Mouse (Mus musculus) heart, postnatal 4 days (tissue): ENCODE results near the gene Robo2. TPM values are rescaled to one million over a fixed set of nuclear protein-coding genes. Genes with fewer than 3 reads are reported as not detected.
A peak's percentile ranks its signal among the peaks of the same experiment; 100 is the strongest.
"Not testable (repeated sequence)": the region's sequence is repeated elsewhere in the genome, so short reads cannot be mapped to it uniquely, and the experiment has no call there.

Experiments used
- DNase-seq: peaks from one replicate; pipeline ENCODE4 v3.0.0; 2021
- total RNA-seq, 2 experiments: library from RNA; stranded (reverse); gene quantifications; 2 replicates each; pipeline ENCODE4 v1.2.3; 2021

The Robo2 gene
- total RNA-seq, 2 experiments from 2014 or later = 4.1 to 4.7 TPM

DNA sequence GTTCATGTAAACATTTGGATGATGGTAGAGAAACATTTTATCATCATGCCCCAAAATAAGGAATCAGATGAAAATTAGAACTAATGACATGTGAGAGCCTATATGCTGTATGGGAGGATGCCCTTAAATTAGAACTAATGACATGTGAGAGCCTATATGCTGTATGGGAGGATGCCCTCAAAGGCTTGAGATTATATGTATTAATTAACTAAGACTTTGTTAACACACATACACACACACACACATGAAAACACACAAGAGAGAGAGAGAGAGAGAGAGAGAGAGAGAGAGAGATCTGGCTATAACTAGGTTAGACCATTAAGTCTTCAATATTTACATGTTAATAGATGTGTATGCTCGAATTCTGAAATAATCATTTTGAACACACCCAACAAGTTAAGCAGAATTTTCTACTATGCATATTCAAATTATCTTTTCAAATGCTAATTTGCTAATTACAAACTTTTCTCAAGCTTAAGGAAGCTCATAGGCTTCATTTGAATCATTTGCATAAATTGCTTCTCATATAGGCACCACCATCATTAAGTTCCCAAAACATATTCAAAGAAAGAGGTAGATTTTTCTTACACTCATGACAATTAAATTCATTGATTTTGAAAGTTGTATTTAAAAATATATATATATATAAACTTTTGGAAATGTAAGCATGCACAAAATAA lies 211.5 kb downstream of the Robo2 start:
- no peak for DNase-seq

DNA sequence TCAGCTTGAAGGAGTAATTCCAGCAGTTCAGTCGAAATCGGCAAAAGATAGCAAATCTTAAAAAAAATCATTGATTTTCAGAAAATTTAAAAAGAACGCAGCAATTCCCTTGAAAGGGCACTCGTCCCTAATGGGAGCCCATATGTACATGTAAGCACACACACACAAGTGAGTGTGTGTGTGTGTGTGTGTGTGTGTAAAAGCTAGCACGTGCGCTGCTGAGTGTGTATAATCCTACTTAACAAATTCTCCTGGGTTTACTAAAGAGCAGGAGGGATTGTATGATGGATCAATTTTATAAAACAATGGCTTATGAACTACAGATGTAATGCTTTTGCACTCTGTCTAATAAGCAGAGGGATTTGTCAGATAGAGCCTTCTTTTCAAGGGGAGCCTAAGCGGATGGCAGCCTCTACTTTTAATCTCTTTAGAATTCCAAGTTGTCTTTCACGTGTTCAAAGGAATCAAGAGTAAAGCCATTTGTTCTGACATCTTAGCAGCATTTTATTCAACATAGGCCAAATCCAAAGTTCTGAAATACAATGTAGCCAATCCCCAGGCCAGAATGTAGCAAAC lies 218.6 kb downstream of the Robo2 start:
- no peak for DNase-seq

DNA sequence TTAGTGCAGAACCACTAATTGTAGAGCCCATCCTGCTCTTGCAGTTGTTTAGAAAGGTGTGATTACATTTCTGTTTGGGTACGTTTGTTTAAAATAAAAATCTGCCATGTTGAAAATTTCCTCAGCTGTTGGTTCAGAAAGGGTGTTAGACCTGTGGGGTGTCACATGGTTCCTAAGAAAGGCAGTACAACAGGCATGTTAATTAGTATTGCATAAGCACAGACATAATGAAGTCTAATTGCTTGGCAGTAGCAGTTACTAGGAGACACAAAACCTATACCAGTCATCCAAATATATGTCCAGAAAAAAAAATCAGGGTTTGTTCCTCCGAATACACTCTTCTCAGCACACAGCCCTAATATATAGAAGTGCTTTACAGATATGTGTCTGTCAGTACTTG lies 220.0 kb downstream of the Robo2 start:
- DNase-seq = no peak

DNA sequence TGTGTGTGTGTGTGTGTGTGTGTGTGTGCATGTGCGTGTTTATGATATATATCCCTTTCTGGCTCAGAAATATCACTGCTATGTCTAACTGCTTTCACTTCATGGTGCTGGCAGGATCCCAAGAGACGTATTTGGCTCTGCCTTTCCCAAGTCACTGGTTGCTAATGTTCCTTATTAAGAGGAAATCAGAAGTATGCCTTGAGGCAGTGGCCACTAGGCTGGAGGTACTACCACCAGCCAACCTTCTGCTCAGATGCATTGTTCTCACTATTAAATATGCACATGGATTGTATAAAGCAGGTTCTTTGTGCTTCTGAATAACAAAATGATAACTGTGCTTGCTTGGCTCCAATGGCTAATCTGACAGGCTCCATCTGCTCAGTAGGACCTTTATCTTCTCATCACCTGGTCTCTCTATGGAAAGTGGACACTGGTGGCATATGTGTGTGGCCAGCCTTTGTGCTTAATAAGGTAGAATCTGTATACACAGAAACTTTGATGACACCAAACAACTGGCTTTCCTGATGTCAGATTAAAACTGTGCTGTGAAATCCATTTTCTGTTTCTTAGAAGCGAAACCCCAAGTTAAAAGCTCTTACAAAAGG lies 229.0 kb downstream of the Robo2 start:
- peak; percentile 13 for DNase-seq

DNA sequence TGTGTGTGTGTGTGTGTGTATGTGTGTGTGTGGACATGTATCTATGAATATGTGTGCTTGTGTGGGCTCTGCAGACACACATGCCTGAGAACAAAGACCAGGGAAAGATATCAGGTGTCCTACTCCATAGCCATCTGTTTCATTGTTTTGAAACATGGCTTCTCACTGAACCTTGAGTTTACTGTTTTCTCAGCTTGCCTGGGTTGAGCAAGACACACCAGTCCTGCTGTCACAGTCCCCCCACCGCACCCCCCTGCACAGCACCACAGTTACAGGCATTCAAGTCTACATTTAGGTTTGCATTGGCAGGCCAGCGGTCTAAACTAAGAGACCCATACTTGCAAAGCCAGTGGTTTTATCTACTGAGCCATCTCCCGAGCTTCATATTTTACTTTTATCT lies 239.0 kb downstream of the Robo2 start:
- no peak for DNase-seq

DNA sequence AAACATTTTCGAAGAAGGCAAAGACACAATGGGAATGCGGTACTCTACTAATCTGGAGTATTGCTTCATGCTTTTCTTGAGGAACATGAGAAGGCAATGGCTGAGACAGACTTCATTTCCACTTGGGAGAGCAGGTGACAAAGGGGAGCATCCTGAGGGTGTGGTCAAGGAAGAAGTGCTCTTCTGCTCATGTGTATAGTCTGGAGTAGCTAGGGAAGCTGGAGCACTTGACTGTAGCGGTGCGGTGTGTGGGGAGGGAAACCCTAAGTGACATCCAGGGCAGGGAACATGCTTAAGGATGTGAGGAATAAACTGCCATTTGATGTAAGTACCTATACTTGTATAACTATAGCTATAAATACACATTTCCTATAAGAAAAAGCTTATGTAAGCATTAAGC lies 242.0 kb downstream of the Robo2 start:
- DNase-seq = no peak

DNA sequence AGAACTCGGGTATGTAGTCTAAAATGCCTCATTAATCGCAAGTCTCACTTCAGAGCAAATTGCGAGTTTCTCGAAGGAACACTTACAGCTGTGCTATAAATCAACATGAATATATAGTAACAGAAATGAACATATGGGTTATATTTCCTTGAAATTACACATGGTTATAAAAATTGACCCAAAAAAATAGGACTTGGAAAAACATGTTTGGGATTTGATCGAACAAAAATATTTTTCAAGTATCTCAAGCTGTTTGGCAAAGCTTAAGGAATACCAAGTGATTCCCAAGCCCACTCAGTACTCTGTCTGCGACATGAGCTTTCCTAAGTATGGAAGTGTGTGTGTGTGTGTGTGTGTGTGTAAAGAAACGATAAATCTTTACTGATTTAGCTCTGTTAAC lies 242.5 kb downstream of the Robo2 start:
- DNase-seq = no peak

DNA sequence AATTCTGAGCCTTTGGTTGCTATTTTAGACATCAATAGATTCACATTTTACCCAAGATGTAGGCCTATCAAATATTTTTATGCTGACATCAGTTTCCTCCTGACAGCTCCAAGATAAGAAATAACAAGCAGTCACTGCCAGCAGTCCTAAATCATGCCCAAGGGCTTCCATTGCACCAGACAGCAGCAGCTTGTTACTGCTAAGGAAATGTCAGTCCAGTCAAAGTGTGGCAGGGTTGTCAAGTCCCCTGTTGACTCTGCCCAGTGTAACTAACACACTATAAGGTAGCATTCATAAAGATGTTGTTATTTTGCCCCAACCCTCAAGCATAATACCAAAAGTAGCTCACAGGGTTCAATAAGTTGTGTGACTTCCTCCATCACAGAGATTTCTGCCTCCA lies 243.8 kb downstream of the Robo2 start:
- no peak for DNase-seq

DNA sequence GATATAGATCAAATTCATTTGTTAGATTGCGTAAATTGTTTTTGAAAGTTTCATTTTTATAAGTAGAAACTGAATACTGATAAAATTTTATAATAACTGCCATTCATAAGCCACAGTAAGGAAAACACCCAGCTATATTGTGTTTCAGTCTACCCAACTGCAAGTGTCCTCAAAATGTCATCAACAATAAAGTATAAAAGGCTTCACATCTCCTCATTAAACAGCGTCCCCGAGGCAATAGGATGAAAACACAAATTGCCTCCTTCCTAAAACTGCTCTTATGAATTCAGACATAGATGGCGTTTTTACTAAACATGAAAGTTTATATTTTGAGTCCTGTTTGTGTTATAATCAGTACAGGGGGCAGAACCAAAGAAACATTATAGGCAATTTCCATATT lies 249.6 kb downstream of the Robo2 start:
- no peak for DNase-seq

DNA sequence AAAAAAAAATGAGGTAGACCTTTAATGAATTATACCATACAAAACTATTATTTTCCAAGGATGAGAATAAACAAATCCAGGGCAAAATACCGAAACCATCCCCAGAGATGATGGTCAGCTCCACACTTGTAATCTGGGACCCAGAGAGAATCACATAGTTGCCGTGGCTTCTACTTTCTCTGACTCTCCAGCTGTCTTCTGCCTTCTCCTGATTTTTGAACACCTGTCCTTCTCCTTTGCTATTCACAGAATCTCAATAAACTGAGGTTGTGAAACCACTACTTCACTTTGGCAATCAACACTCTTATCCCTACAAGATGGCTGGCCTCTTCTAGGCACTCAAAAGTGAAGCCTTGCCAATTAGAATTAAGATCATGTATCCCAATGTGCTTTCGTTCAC lies 252.4 kb downstream of the Robo2 start:
- no peak for DNase-seq

DNA sequence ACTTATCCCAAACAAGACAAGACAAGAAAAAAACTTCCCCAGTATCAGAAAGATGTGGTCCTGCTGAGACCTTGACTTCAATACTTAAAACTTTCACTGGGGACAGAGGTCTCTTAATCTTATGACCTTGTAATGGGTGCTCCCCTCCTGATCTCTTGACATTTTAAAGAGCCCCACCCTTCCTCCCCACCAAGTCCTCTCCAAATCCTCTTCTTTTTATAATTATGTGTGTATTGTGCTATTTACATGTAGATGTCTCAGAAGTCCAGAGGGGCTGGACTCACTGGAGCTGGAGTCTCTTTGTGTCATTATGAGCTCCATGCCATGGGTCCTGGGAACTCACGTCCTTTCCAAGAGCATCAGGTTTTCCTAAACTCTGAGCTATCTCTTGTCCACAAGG lies 275.4 kb downstream of the Robo2 start:
- DNase-seq = no peak

DNA sequence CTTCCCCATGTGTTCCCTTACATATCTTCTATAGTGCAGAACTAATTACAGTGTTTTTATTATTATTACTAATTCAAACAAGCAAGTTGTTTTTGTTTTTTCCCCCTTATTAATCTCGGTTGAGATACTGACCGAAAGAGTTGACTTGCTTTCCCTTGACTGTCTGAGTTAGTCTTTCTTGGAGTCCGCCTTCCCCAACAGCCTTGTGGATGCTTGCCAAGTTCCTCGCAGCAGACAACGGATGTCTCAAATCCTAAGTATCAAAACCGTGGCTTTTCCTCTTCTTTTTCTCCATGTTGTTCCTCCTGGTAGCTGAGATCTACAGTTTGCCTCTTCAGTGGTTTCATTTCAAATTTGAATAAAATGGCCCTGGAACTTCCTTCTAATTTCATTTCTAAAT lies 278.8 kb downstream of the Robo2 start:
- DNase-seq = peak; percentile 42

DNA sequence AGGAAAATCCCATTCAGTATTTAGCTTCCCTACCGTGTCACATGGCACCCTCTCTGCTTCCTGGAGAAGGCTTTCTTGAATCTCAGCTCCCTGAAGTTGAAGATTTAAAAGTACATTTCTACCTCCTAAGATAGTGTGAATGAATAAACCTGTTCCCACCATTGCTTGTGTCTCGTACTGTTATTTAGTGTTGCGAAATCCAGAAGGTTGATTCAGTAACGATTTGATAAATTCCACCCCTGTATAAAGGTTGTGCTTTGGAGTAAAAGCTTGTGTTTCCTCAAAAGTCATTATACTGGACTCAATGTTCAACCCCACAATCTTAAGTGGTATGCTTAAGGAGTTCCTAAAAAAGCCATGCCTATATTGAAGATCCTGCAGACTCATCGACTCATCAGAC lies 280.3 kb downstream of the Robo2 start:
- DNase-seq = no peak

DNA sequence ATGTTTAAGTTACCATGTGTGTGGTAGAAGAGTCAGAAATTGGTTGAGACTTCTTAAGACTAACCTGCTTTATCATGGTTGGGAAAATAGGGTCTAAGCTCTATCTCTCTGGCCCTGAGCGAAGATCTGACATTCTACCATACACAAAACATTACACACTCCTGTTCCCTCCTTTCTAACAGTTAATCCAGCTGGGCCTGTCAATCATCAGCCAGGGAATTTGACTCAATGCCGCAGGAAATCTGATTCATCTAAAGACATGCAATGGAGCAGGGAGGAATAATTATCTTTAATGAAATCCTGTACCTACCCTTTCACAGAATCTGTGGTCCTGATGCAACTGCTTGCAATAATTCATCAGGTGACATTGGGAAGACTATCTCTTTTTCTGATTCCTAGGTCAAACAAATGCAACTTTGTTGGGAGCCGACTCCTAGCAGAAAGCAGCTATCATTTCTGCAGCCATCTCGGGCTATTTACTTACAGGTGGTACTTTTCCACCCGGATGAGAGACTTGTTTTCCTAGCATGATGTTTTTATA lies 283.1 kb downstream of the Robo2 start:
- no peak for DNase-seq

DNA sequence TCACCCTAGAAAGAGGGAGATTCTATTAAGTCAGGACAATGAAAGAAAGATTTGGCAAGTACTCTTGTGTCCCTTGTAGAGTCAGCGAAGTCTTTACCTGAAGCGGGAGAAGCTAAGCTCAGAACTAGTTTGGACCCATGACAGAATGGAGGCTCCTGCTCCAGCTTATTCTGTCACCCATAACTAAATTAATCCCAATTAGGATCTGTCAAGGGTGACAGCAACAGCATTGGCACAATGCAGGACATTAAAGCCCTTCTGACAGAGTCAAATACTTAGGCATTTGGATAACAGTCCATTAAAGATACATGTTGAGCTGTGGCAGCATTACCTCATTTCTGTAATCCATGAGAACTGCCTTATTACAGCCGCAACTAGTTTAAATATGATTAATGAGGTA lies 298.5 kb downstream of the Robo2 start:
- DNase-seq = no peak

DNA sequence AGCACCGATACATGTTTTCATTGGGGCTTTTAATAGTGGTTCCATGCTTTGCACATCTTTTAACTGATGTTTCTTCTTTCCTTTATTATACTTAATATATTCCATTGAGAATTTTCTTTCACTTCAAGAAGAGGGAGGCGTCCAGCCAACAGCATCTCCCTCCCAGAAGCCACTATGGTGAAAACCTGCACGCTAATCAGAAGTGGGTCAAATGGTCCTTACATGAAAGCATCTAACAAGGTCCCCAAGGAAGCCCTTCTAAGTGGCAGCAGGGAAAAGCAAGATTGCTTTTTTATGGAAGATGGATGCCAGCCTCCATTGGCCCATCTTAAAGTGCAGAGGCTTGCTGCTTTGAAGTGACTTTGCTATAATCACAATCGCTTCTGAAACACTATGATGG lies 300.5 kb downstream of the Robo2 start:
- no peak for DNase-seq

DNA sequence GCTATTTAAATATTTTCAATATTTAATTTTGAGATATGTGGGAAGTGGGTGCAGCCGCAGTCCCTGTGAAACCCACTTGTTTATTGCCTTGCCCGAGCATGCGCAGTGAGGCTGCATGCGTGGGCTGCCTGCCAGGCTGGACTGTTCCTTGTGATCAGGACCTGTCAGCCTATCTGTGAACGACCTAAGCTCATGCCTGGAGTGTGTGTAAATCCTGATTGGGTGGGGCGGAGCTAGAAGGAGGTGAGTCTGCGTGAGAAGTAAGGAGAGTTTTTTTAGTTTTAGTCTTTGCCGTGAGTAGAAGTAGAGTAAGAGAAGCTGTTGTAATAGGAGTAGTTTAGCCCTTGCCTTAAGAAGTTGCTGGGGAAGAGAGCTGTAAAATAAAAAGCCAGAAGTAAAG lies 307.2 kb downstream of the Robo2 start:
- DNase-seq = not testable (repeated sequence)

DNA sequence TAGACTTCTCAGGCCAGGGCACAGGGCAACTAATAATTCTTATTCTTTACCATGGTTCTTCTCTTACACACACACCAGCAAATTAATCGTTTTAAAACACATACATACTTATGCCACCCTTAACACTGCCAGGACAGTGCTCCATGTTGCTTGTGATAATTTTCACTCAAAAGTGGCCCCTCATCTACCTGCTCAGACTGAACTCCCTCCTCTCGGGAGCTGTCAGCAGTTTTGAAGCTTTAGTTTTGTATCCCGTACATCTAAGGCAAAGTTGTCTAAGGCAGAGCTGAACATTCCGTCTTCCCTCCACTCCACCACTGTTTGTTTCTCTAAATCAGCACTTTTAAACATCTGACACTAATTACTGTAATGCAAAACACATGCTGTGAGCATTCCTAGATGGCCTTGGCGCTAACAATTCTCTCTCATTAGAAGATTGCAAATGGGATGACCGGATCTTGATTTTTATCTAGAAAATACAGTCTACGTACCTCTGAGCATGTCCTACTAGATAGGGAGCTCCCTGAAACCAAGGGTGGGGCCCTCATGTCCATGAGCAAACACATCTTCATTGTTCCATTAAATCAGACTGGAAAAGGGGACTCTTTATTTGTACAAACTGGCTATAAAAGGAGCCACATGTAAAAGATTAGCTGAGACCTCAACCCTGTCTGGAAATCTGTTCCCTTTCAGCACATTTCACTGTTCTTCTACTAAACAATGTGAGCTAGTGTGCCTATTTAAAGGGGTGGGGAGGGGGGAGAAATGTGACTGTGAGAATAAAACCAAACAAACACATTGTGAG lies 318.4 kb downstream of the Robo2 start:
- DNase-seq = no peak

DNA sequence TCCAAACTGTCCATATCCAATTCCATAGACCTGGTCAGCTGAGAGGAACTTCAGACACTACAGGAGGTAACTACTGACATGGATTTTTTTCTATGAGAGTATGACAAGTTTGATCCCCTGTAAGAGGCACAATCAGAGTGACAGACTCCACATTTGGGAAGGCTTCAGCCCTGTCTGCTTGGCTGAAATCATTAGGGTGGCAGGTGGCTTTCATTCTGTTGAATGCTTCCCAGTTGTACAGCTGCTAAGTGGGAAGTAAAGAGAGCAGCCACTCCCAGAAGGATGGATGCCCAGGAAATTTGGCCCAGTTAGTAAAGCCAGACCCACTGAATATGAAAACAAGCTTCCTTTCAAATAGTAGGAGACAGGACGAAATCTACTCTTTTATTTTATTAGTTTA lies 321.7 kb downstream of the Robo2 start:
- no peak for DNase-seq

DNA sequence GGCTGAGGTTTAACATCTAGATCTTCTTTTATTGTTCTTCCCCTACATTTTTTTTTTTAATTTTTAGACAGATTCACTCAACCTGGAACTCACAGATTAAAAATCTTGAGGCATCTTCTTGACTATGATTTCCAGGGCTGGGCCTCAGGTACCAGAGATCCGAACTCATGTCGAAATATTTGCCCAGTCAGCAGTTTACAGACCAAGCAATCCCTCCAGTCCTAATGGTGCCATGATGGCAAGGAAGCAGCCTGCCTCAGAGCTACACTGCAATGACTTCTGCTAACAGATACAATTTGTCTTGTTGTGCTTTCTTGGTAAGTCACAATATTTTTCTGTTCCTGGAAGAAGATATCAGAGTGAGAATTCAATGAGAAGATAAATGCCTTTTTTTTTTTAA lies 327.4 kb downstream of the Robo2 start:
- DNase-seq = no peak

DNA sequence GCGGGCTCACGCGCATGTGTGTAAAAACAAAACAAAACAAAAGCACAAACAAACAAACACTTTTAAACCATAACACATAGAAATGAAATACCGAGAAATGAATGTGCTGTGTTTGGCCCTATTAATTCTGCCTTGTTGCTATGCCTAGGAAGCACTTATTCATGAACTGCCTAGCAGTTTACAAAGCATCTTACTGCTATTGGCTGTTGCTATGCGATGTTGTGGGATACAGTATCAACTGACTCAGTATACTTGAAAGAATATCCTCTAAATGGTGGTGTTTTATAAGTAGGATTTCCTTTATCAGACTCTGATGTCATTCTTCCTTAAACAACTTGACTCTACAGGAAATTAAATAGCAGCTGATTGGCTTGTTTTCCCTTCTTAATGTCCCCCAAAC lies 339.0 kb downstream of the Robo2 start:
- no peak for DNase-seq

DNA sequence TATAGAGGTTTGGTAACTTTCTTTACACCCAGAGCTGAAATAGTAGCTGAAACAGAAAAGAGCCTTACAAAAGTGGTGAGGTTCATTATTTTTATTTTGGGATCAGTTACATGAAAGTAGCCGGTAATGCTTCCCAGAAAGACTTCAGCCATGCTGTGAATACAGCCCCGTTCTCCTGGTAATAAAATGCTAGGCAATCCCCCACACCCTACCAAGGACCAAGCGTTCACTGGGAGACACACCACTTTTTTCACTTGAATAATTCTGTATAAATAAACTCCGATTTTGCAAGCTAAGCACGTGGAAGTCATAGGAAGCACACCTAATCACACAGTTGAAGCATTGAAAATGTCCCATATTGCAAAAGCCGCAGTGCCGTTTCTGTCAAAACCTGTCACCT lies 341.0 kb downstream of the Robo2 start:
- DNase-seq = no peak

DNA sequence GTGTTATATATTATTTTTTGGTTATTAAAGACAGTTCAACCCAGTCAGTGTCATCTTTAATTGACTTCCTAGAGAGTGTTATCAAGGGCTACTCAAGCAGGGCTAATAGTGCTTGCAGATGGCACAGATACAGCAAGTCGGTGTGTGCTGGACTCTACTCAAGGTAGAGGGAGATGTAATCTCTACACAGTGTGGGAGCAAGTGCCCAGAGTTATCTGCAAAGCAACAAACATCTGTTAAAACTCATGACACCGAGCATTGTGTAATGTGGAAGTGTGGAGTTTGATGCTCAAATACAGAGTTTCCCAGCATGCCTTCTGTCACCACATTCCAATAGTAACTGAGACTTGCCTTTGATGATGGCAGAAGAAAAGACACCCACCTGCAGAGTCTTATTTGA lies 345.7 kb downstream of the Robo2 start:
- no peak for DNase-seq
